22 mouse cellular contexts compared by ENCODE assay signal in the genomic region with DNA sequence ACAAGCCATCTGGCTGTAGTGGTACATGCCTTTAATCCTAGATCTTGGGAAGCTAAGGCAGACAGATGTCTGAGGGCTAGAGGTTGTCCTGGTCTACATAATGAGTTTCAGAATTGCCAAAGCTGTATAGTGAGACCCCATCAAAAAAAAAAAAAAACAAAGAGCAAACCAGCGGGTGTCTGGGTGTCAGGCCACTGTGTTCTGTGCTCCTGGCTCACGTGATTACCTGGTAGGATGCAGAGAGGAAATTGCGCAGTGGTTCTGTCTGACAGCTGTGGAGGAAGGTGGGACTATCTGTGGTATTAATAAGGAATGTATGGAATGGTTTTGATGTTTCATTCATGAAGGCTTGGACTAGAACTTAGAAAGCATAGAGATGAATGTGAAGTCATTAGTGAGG. TPM values are rescaled to one million over a fixed set of nuclear protein-coding genes. Genes with fewer than 3 reads are reported as not detected.
A peak's percentile ranks its signal among the peaks of the same experiment; 100 is the strongest.
DNase-seq lines count a peak whose midpoint lies in the region; ATAC-seq and TF ChIP-seq lines count a peak whose summit lies in the region.
"Had no signal": no experiment of that assay in that cellular context is flagged by ENCODE, and none has a peak within 500 bp of the region (broad histone marks: within the 10 kb centered on the region; RNA-seq: fewer than 3 reads in every experiment).

No protein-coding gene starts in this region.

- in situ Hi-C loops in ES-E14 (cut with MboI; ENCODE audit: low sequenced_read_pairs in 2 of 2, unreplicated experiment in 2 of 2), result no loop called here

- DNase-seq in forebrain, embryonic 14.5 days (ENCODE audit: low spot score), result no peak
- DNase-seq in ES-E14 (ENCODE audit: low read depth, low spot score) (no peak), ZHBTc4 (ENCODE audit: low read depth, low spot score) (peak; percentile 16)
- no peak for DNase-seq in left cerebral cortex, adult 18-20 months (ENCODE audit: low spot score in 2 of 2)
- DNase-seq: adrenal gland, adult 2 months; adrenal gland, postnatal 10 days; adrenal gland, postnatal 25 days; B cell, adult 2 months; cerebellum, adult 11-12 months; cerebellum, adult 2 months; cerebellum, adult 9-10 months; cerebellum, postnatal 10 days; cerebellum, postnatal 25 days; forebrain, postnatal 0 days had no signal

- 0 out of 2 replicates have a peak, but pooled peaks cover 6% of the 10 kb centered on the region for H3K4me1 ChIP-seq in forebrain, embryonic 13.5 days
- H3K4me1 ChIP-seq in forebrain, embryonic 14.5 days (ENCODE audit: control insufficient read depth, insufficient read depth, low read length), result no peaks in the 10 kb centered on the region
- no peaks in the 10 kb centered on the region for H3K4me1 ChIP-seq in ES-E14 (ENCODE audit: control insufficient read depth in 2 of 2, insufficient read depth in 2 of 2, low read length in 2 of 2, poor library complexity in 1 of 2)
- H3K4me1 ChIP-seq: embryonic facial prominence, embryonic 10.5 days; embryonic facial prominence, embryonic 12.5 days; forebrain, embryonic 15.5 days had no signal

- H3K4me3 ChIP-seq in forebrain, embryonic 13.5 days, result no peak overlapping the region
- H3K4me3 ChIP-seq in forebrain, embryonic 14.5 days (ENCODE audit: low read depth, low read length), result no peak overlapping the region
- H3K4me3 ChIP-seq in ES-E14 (ENCODE audit: insufficient read depth in 1 of 2, low read depth in 1 of 2, low read length in 2 of 2, poor library complexity in 1 of 2, severe bottlenecking in 1 of 2), result no peak overlapping the region
- H3K4me3 ChIP-seq: embryonic facial prominence, embryonic 10.5 days; embryonic facial prominence, embryonic 12.5 days; forebrain, embryonic 15.5 days had no signal

- H3K4me2 ChIP-seq in forebrain, embryonic 13.5 days, result no peak overlapping the region
- H3K4me2 ChIP-seq in forebrain, embryonic 14.5 days (ENCODE audit: low read length), result no peak overlapping the region
- H3K4me2 ChIP-seq: embryonic facial prominence, embryonic 12.5 days; forebrain, embryonic 15.5 days had no signal

- H3K27me3 ChIP-seq in forebrain, embryonic 13.5 days, result no peaks in the 10 kb centered on the region
- no peaks in the 10 kb centered on the region for H3K27me3 ChIP-seq in forebrain, embryonic 14.5 days (replicated peaks; ENCODE audit: control insufficient read depth, insufficient read depth, low read length)
- H3K27me3 ChIP-seq: CH12.LX; embryonic facial prominence, embryonic 12.5 days; forebrain, embryonic 15.5 days had no signal

- H3K9me3 ChIP-seq in forebrain, embryonic 13.5 days (replicated peaks), result no peaks in the 10 kb centered on the region
- no peaks in the 10 kb centered on the region for H3K9me3 ChIP-seq in forebrain, embryonic 14.5 days (replicated peaks; ENCODE audit: control insufficient read depth, low read length)
- H3K9me3 ChIP-seq in ES-E14 (ENCODE audit: control insufficient read depth, insufficient read depth, low read depth, low read length), result no peaks in the 10 kb centered on the region
- H3K9me3 ChIP-seq: embryonic facial prominence, embryonic 10.5 days; embryonic facial prominence, embryonic 12.5 days; forebrain, embryonic 15.5 days had no signal

- H3K9ac ChIP-seq in forebrain, embryonic 13.5 days, result no peak overlapping the region
- H3K9ac ChIP-seq in forebrain, embryonic 14.5 days (ENCODE audit: low read length), result no peak overlapping the region
- H3K9ac ChIP-seq in ES-E14 (ENCODE audit: insufficient read depth, low read depth, low read length, poor library complexity, severe bottlenecking), result no peak overlapping the region
- H3K9ac ChIP-seq: embryonic facial prominence, embryonic 12.5 days; forebrain, embryonic 15.5 days; forebrain, postnatal 0 days had no signal

- H3K36me3 ChIP-seq in forebrain, embryonic 13.5 days (ENCODE audit: poor library complexity, severe bottlenecking), result peaks cover 57% of the 10 kb centered on the region
- H3K36me3 ChIP-seq in forebrain, embryonic 14.5 days (ENCODE audit: control insufficient read depth, insufficient read depth, low read length), result peaks cover 59% of the 10 kb centered on the region
- H3K36me3 ChIP-seq in ES-E14 (ENCODE audit: control insufficient read depth, insufficient read depth, low read length, poor library complexity, severe bottlenecking), result peaks cover 24% of the 10 kb centered on the region

- 82% methylated on average over 3 of the region's 3 CpGs for WGBS in forebrain, embryonic 13.5 days
- WGBS in forebrain, embryonic 14.5 days, result 79% methylated on average over 3 of the region's 3 CpGs

- ATAC-seq in forebrain, embryonic 13.5 days, result no peak
- ATAC-seq in forebrain, embryonic 14.5 days, result no peak
- ATAC-seq in inflammation-experienced regulatory T-cells, adult 6 months, result no peak
- ATAC-seq: CD4-positive, CD25-positive, alpha-beta regulatory T cell, adult 4 months; forebrain, embryonic 15.5 days; forebrain, postnatal 0 days had no signal

- H3K27ac ChIP-seq in forebrain, embryonic 13.5 days, result peak overlapping the region; percentile 31; the same call in 1 of the 2 replicates
- H3K27ac ChIP-seq in forebrain, embryonic 14.5 days (ENCODE audit: low read depth, low read length), result no peak overlapping the region
- no peak overlapping the region for H3K27ac ChIP-seq in ES-E14 (ENCODE audit: insufficient read depth, low read depth, low read length, poor library complexity, severe bottlenecking)
- H3K27ac ChIP-seq: embryonic facial prominence, embryonic 10.5 days; embryonic facial prominence, embryonic 12.5 days; forebrain, embryonic 15.5 days had no signal

TF ChIP-seq in ES-E14, 5 proteins besides CTCF, POLR2A, EP300 and RAD21:
- no peak for TF ChIP-seq MAFK (IDR thresholded peaks at IDR 0.05; ENCODE audit: insufficient read depth, low read depth, low read length)
- peak; percentile 51; the same call in 1 of the 2 replicates for TF ChIP-seq ZNF384 (IDR thresholded peaks at IDR 0.05; ENCODE audit: low read depth, low read length)
- TF ChIP-seq ZC3H11A (IDR thresholded peaks at IDR 0.05; ENCODE audit: borderline replicate concordance, low read depth, low read length), result no peak
- TF ChIP-seq HCFC1 (IDR thresholded peaks at IDR 0.05; ENCODE audit: borderline replicate concordance, insufficient read depth, low read length), result no peak
TF ChIP-seq in ES-E14: peak in this region for 1.

RNA-seq across cellular contexts. Expression of gene Ttll4, which starts 15.3 kb away (rescaled TPM):
- polyA plus RNA-seq in forebrain, embryonic 13.5 days (2015; fragmentation: Nextera tagmentation; extraction: Ambion mirVana), result 16.7 and 21.2 TPM in 2 replicates
- polyA plus RNA-seq in forebrain, embryonic 14.5 days (2014; fragmentation: Nextera tagmentation; extraction: Ambion mirVana), result 14.0 and 14.4 TPM in 2 replicates
- 45.2 and 64.2 TPM in 2 replicates for total RNA-seq in ES-E14 (2012; rRNA removed)
- 10 to 100 TPM in 2 of 3 experiments, 1 to 10 TPM in 1; 8.1 to 15.9 (median 14.8) TPM for polyA plus RNA-seq in inflammation-experienced regulatory T-cells, adult 6 months (2017; shearing (Covaris generic))
- 10 to 100 TPM; 18.3 to 22.7 TPM for total RNA-seq in left cerebral cortex, adult 18-20 months (2021)

RNA-seq across cellular contexts. Expression of gene Cyp27a1, which starts 36.5 kb away (rescaled TPM):
- 0.81 and 1.4 TPM in 2 replicates for polyA plus RNA-seq in forebrain, embryonic 13.5 days (2015; fragmentation: Nextera tagmentation; extraction: Ambion mirVana)
- 1.2 and 1.9 TPM in 2 replicates for polyA plus RNA-seq in forebrain, embryonic 14.5 days (2014; fragmentation: Nextera tagmentation; extraction: Ambion mirVana)
- 1.1 and 4.9 TPM in 2 replicates for total RNA-seq in ES-E14 (2012; rRNA removed)
- polyA plus RNA-seq in inflammation-experienced regulatory T-cells, adult 6 months (2017; shearing (Covaris generic)), result 1 to 10 TPM in 1 of 3 experiments, not detected in 2; 1.4 TPM
- total RNA-seq in left cerebral cortex, adult 18-20 months (2021), result 1 to 10 TPM; 4.2 to 4.8 TPM
- total RNA-seq: CH12.LX, MEL had no signal
- polyA plus RNA-seq: CD4-positive, CD25-positive, alpha-beta regulatory T cell, adult 4 months had no signal
